Mouse (Mus musculus) forebrain, postnatal 0 days (tissue): ENCODE measurements around the gene Ruvbl2. TPM values are rescaled to one million over a fixed set of nuclear protein-coding genes. Genes with fewer than 3 reads are reported as not detected.

Experiments
- ATAC-seq: fragments of 200-750 bp; cut with Nextera tagmentation; 2 replicates; pipeline ENCODE4 v1.8.0; 2017; ENCODE audit warnings: mild to moderate bottlenecking, moderate library complexity
- DNase-seq: peaks from one replicate; pipeline ENCODE4 v3.0.0-alpha.2; 2015
- H3K27ac ChIP-seq: fragments of 300-500 bp; sonication (generic); 2 replicates; pipeline ENCODE4 v1.5.1; 2014; ENCODE audit warnings: low read depth, mild to moderate bottlenecking, antibody characterized with exemption, low read length, moderate library complexity, mixed read lengths
- H3K27me3 ChIP-seq: fragments of 300-500 bp; sonication (generic); 2 replicates; pipeline ENCODE4 v1.6.1; 2014; ENCODE audit warnings: mild to moderate bottlenecking, low read length, mixed read lengths; ENCODE audit not compliant: insufficient read depth
- H3K36me3 ChIP-seq: fragments of 300-500 bp; sonication (generic); 2 replicates; pipeline ENCODE4 v1.6.1; 2014; ENCODE audit warnings: mild to moderate bottlenecking, moderate library complexity; ENCODE audit not compliant: insufficient read depth
- H3K4me1 ChIP-seq: fragments of 300-500 bp; sonication (generic); 2 replicates; pipeline ENCODE4 v1.6.1; 2014; ENCODE audit warnings: antibody characterized with exemption; ENCODE audit not compliant: insufficient read depth
- H3K4me2 ChIP-seq: fragments of 300-500 bp; sonication (generic); 2 replicates; pipeline ENCODE4 v1.6.1; 2014; ENCODE audit warnings: low read depth, mild to moderate bottlenecking, moderate library complexity
- H3K4me3 ChIP-seq: fragments of 300-500 bp; sonication (generic); 2 replicates; pipeline ENCODE4 v1.5.1; 2014; ENCODE audit warnings: low read depth, low read length, mixed read lengths
- H3K9ac ChIP-seq: fragments of 300-500 bp; sonication (generic); 2 replicates; pipeline ENCODE4 v1.6.1; 2014; ENCODE audit warnings: mild to moderate bottlenecking
- H3K9me3 ChIP-seq: fragments of 300-500 bp; sonication (generic); 2 replicates; pipeline ENCODE4 v1.6.1; 2016; ENCODE audit warnings: low read length
- CTCF ChIP-seq: sonication (generic); IDR thresholded peaks from 2 replicates; pipeline ENCODE4 v1.5.1; 2016; ENCODE audit warnings: antibody characterized with exemption, control low read depth, low read depth
- WGBS: fragments of 180-500 bp; shearing (Covaris S2); extraction: QIAGEN DNeasy Blood & Tissue Kit; methylation state at CpG from one replicate; pipeline ENCODE4 v1.1.7; 2014; 5-methylcytosine and 5-hydroxymethylcytosine counted together
- polyA plus RNA-seq: library from polyadenylated mRNA; unstranded; fragments of >200 nt; fragmentation: Nextera tagmentation; extraction: Ambion mirVana; gene quantifications from 2 replicates; pipeline ENCODE4 v1.2.1, GENCODE M21; 2015
- total RNA-seq: library from RNA; depleted of rRNA; stranded (reverse); fragments of >200 nt; gene quantifications from 2 replicates; pipeline ENCODE4 v1.2.3, GENCODE M21; 2014

Gene Ruvbl2
- total and polyA plus RNA-seq, 2 experiments from 2014 or later, result 98.3 to 149 TPM

DNA sequence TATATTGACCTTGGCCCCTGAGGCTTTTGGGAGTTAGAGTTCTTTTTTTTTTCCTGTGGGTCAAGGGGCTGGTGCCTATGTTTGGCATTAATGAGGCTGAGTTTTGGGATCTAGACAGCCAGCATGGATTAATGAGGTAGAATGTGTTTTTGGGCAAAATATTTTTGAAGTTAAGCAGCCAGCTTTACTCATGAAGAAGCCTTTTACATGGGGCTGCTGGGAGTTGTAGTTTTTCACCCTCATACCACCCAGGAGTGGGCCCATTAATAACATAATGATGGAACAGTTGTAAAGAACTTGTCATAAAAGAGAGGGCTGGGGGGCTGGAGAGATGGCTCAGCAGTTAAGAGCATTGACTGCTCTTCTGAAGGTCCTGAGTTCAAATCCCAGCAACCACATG lies 8.7 kb upstream of the Ruvbl2 start:
- no peak overlapping the region for H3K27ac ChIP-seq
- H3K4me2 ChIP-seq, result no peak overlapping the region
- H3K4me3 ChIP-seq, result no peak overlapping the region
- no peaks in the 10 kb centered on the region for H3K27me3 ChIP-seq
- no peaks in the 10 kb centered on the region for H3K4me1 ChIP-seq
- no peak overlapping the region for H3K9ac ChIP-seq
- TF ChIP-seq CTCF, result no peak
- ATAC-seq (no peak), DNase-seq (no peak)
- peaks cover 22% of the 10 kb centered on the region for H3K36me3 ChIP-seq
- no peaks in the 10 kb centered on the region for H3K9me3 ChIP-seq

- no peak for TF ChIP-seq CTCF
- no peaks in the 10 kb centered on the region for H3K27me3 ChIP-seq
- no peaks in the 10 kb centered on the region for H3K9me3 ChIP-seq
- H3K9ac ChIP-seq, result no peak overlapping the region
- no peaks in the 10 kb centered on the region for H3K4me1 ChIP-seq
- H3K36me3 ChIP-seq, result peaks cover 18% of the 10 kb centered on the region
- H3K4me2 ChIP-seq, result no peak overlapping the region
- no peak overlapping the region for H3K4me3 ChIP-seq
- H3K27ac ChIP-seq, result no peak overlapping the region
- 91% methylated on average over 22 of the region's 22 CpGs for WGBS
- ATAC-seq, result no peak
- DNase-seq, result no peak
Measured at GRCm38 (mm10) chr7:45443526-45444420, 5.9 kb upstream of the Ruvbl2 start.

- Histone ChIP-seq H3K27me3 (no peaks in the 10 kb centered on the region), H3K4me3 (no peak overlapping the region), H3K36me3 (no peaks in the 10 kb centered on the region), H3K4me1 (peaks cover 19% of the 10 kb centered on the region), H3K9me3 (no peaks in the 10 kb centered on the region), H3K27ac (no peak overlapping the region), H3K4me2 (no peak overlapping the region), H3K9ac (no peak overlapping the region)
- no peak for ATAC-seq
- no peak for TF ChIP-seq CTCF
- WGBS, result 34% methylated on average over 6 of the region's 6 CpGs
- no peak for DNase-seq
Measured at GRCm38 (mm10) chr7:45437046-45437445, 850 bp downstream of the Ruvbl2 start.

- 93% methylated on average over 5 of the region's 5 CpGs for WGBS
- no peaks in the 10 kb centered on the region for H3K9me3 ChIP-seq
- TF ChIP-seq CTCF, result no peak
- ATAC-seq, result no peak
- H3K9ac ChIP-seq, result no peak overlapping the region
- no peak overlapping the region for H3K27ac ChIP-seq
- no peak for DNase-seq
- H3K36me3 ChIP-seq, result no peaks in the 10 kb centered on the region
- no peaks in the 10 kb centered on the region for H3K27me3 ChIP-seq
- no peak overlapping the region for H3K4me2 ChIP-seq
- peaks cover 19% of the 10 kb centered on the region for H3K4me1 ChIP-seq
- no peak overlapping the region for H3K4me3 ChIP-seq
Measured at GRCm38 (mm10) chr7:45436444-45436843, 1.5 kb downstream of the Ruvbl2 start.

DNA sequence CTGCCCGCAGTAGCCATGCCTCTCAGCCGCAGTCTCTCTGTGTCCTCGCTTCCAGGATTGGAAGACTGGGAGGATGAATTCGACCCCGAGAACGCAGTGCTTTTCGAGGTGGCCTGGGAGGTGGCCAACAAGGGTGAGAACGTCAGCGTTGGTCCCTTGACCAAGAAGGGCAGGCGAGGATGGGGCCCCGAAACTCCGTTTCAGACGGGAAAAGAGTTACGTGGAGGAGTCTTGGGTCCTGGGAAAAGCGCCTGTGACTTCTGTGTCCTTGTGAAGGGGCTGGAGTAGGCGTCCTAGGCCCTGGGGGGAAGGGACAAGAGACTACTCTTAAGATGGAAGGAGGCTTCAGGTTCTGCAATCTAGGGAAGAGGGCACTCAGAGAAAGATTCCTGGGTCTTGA lies 2.9 kb downstream of the Ruvbl2 start:
- peaks cover 19% of the 10 kb centered on the region for H3K4me1 ChIP-seq
- DNase-seq, result no peak
- H3K4me3 ChIP-seq, result peak overlapping the region; percentile 79
- ATAC-seq, result peak; percentile 3
- H3K27ac ChIP-seq, result no peak overlapping the region
- no peak for TF ChIP-seq CTCF
- peaks cover 12% of the 10 kb centered on the region; the same call in 1 of the 2 replicates for H3K36me3 ChIP-seq
- peak overlapping the region; percentile 72 for H3K9ac ChIP-seq
- H3K4me2 ChIP-seq, result peak overlapping the region; percentile 93
- H3K27me3 ChIP-seq, result no peaks in the 10 kb centered on the region
- H3K9me3 ChIP-seq, result no peaks in the 10 kb centered on the region
- 1% methylated on average over 16 of the region's 16 CpGs for WGBS

GRCm38 (mm10) chr7:45434203-45435015 lies 3.5 kb downstream of the Ruvbl2 start, which contains the start of gene Gys1:
Gene Gys1, plus strand, starts transcription at chr7:45434844.
- Histone ChIP-seq H3K4me2 (peak within 1 kb of the TSS; percentile 97), H3K4me3 (peak within 1 kb of the TSS; percentile 79), H3K27ac (peak within 1 kb of the TSS; percentile 81), H3K9me3 (no peaks in the 10 kb centered on the region), H3K9ac (peak within 1 kb of the TSS; percentile 72), H3K36me3 (peaks cover 18% of the 10 kb centered on the region), H3K4me1 (peaks cover 19% of the 10 kb centered on the region), H3K27me3 (no peaks in the 10 kb centered on the region)
- 1% methylated on average over 45 of the region's 45 CpGs for WGBS
- DNase-seq (peak; percentile 100), ATAC-seq (peak; percentile 97)
- TF ChIP-seq CTCF, result peak; percentile 97

DNA sequence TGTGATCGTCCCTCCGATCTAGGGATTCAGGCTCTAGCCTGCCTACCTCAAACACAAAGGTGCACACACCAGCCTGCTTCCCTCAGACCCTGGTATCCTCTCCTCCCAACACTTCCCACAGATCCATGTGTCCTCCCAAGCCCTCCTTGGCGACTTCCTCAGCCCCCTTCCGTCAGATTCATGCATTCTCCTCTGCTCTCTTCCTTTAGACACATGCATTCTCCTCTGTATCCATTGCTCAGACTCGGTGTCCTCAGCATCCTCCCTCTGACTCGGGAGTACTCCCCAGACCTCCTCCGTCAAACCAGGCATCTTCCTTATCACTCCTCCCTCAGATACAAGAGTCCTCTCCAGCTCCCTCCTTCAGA lies 4.1 kb downstream of the Ruvbl2 start:
- Histone ChIP-seq H3K36me3 (peaks cover 24% of the 10 kb centered on the region), H3K4me1 (peaks cover 19% of the 10 kb centered on the region), H3K4me3 (peak overlapping the region; percentile 79), H3K9me3 (no peaks in the 10 kb centered on the region), H3K27ac (peak overlapping the region; percentile 81), H3K4me2 (peak overlapping the region; percentile 97), H3K9ac (peak overlapping the region; percentile 61), H3K27me3 (no peaks in the 10 kb centered on the region)
- 1% methylated on average over 7 of the region's 7 CpGs for WGBS
- TF ChIP-seq CTCF, result no peak
- no peak for ATAC-seq
- DNase-seq, result no peak
